Mouse (Mus musculus) megakaryocyte progenitor cell, adult 5-6 weeks (primary cell): ENCODE measurements around the gene Acp5. TPM values are rescaled to one million over a fixed set of nuclear protein-coding genes. Genes with fewer than 3 reads are reported as not detected.

Experiments used
- ATAC-seq: replicated peaks from 2 replicates; pipeline ENCODE4 v1.8.0; 2016; ENCODE audit warnings: mild to moderate bottlenecking, moderate TSS enrichment, inconsistent platforms; ENCODE audit not compliant: poor library complexity
- total RNA-seq, 2 experiments: library from RNA; stranded (forward) in 1 of 2; stranded (reverse) in 1 of 2; fragments of 157-497, 149-512 nt in 1 of 2; fragments of 200-1000 nt in 1 of 2; gene quantifications; 2 replicates each; pipeline versions ENCODE4 v1.2.3 to v1.2.4; 2015 to 2017

Acp5 gene
- total RNA-seq, 2 experiments from 2014 or later = 3.3 to 5.3 TPM

- ATAC-seq = no peak
Measured at GRCm38 (mm10) chr9:22115635-22116034, 19.9 kb downstream of the Acp5 start.

GRCm38 (mm10) chr9:22108194-22108593 lies 27.3 kb downstream of the Acp5 start:
- no peak for ATAC-seq

GRCm38 (mm10) chr9:22099922-22100321 lies 35.6 kb downstream of the Acp5 start:
- no peak for ATAC-seq

- ATAC-seq = peak; percentile 37; the same call in 1 of the 2 replicates
Measured at GRCm38 (mm10) chr9:22098993-22099696, 36.4 kb downstream of the Acp5 start, which contains the start of gene Cnn1. TSS of gene Cnn1 (plus strand) at chr9:22099216.

GRCm38 (mm10) chr9:22095854-22096307 lies 39.6 kb downstream of the Acp5 start:
- peak; percentile 99 for ATAC-seq

GRCm38 (mm10) chr9:22092746-22093145 lies 42.8 kb downstream of the Acp5 start:
- no peak for ATAC-seq

- no peak for ATAC-seq
Measured at GRCm38 (mm10) chr9:22089986-22090385, 45.5 kb downstream of the Acp5 start.

GRCm38 (mm10) chr9:22089281-22089680 lies 46.2 kb downstream of the Acp5 start:
- ATAC-seq = no peak

- no peak for ATAC-seq
Measured at GRCm38 (mm10) chr9:22087034-22087618, 48.4 kb downstream of the Acp5 start.

GRCm38 (mm10) chr9:22086012-22086411 lies 49.5 kb downstream of the Acp5 start:
- ATAC-seq = no peak

GRCm38 (mm10) chr9:22085022-22085834 lies 50.3 kb downstream of the Acp5 start, which contains the start of gene Ecsit:
TSS of gene Ecsit (minus strand) at chr9:22085438.
- ATAC-seq = peak; percentile 100

GRCm38 (mm10) chr9:22084667-22085021 lies 50.9 kb downstream of the Acp5 start:
- ATAC-seq = no peak

Other genes starting within 250 kb of the Acp5 start
- 14.5 and 20.1 TPM in 2 replicates for gene Rab3d, start 217.5 kb downstream of the Acp5 start, total RNA-seq (2015)
- gene Rab3d, start 217.5 kb downstream of the Acp5 start, total RNA-seq (2017) = 37.3 and 50.6 TPM in 2 replicates
- 0.12 TPM in 1 of 2 replicates, not detected in the other for gene Ccdc159, start 208.2 kb downstream of the Acp5 start, total RNA-seq (2015)
- 0.08 and 0.41 TPM in 2 replicates for gene Ccdc159, start 208.2 kb downstream of the Acp5 start, total RNA-seq (2017)
- gene Tmem205, start 208.2 kb downstream of the Acp5 start, total RNA-seq (2015) = 49.4 and 60.5 TPM in 2 replicates
- 19.7 and 22.1 TPM in 2 replicates for gene Tmem205, start 208.2 kb downstream of the Acp5 start, total RNA-seq (2017)
- gene Plppr2, start 198.7 kb downstream of the Acp5 start, total RNA-seq (2015) = 0.42 TPM in 2 replicates
- gene Plppr2, start 198.7 kb downstream of the Acp5 start, total RNA-seq (2017) = 0.21 TPM in 1 of 2 replicates, not detected in the other
- 8.1 and 9.0 TPM in 2 replicates for gene Swsap1, start 180.0 kb downstream of the Acp5 start, total RNA-seq (2015)
- gene Swsap1, start 180.0 kb downstream of the Acp5 start, total RNA-seq (2017) = 4.1 and 5.8 TPM in 2 replicates
- gene Epor, start 172.2 kb downstream of the Acp5 start, total RNA-seq (2015) = 3.0 and 6.0 TPM in 2 replicates
- 3.8 and 5.0 TPM in 2 replicates for gene Epor, start 172.2 kb downstream of the Acp5 start, total RNA-seq (2017)
- not detected in 2 replicates for gene Rgl3, start 146.3 kb downstream of the Acp5 start, total RNA-seq (2015)
- gene Rgl3, start 146.3 kb downstream of the Acp5 start, total RNA-seq (2017) = not detected in 2 replicates
- not detected in 2 replicates for gene Ccdc151, start 133.1 kb downstream of the Acp5 start, total RNA-seq (2015)
- gene Ccdc151, start 133.1 kb downstream of the Acp5 start, total RNA-seq (2017) = not detected in 2 replicates
- gene Prkcsh, start 132.9 kb downstream of the Acp5 start, total RNA-seq (2015) = 50.3 and 51.2 TPM in 2 replicates
- gene Prkcsh, start 132.9 kb downstream of the Acp5 start, total RNA-seq (2017) = 136 and 146 TPM in 2 replicates
- not detected in 2 replicates for gene Elavl3, start 83.7 kb downstream of the Acp5 start, total RNA-seq (2015)
- gene Elavl3, start 83.7 kb downstream of the Acp5 start, total RNA-seq (2017) = not detected in 2 replicates
- gene Gm49318, start 64.5 kb downstream of the Acp5 start, total RNA-seq (2015) = not detected in 2 replicates
- not detected in 2 replicates for gene Gm49318, start 64.5 kb downstream of the Acp5 start, total RNA-seq (2017)
- 4.9 and 7.1 TPM in 2 replicates for gene Zfp653, start 64.3 kb downstream of the Acp5 start, total RNA-seq (2015)
- 8.0 and 11.9 TPM in 2 replicates for gene Zfp653, start 64.3 kb downstream of the Acp5 start, total RNA-seq (2017)
- gene Ecsit, start 50.3 kb downstream of the Acp5 start, total RNA-seq (2015) = 10.1 and 12.0 TPM in 2 replicates
- 20.8 and 24.0 TPM in 2 replicates for gene Ecsit, start 50.3 kb downstream of the Acp5 start, total RNA-seq (2017)
- gene Cnn1, start 36.5 kb downstream of the Acp5 start, total RNA-seq (2015) = not detected in 2 replicates
- gene Cnn1, start 36.5 kb downstream of the Acp5 start, total RNA-seq (2017) = not detected in 2 replicates
- 106 and 124 TPM in 2 replicates for gene Elof1, start 18.5 kb downstream of the Acp5 start, total RNA-seq (2015)
- gene Elof1, start 18.5 kb downstream of the Acp5 start, total RNA-seq (2017) = 43.6 and 49.6 TPM in 2 replicates
- 21.8 and 25.4 TPM in 2 replicates for gene Pigyl, start 21.1 kb upstream of the Acp5 start, total RNA-seq (2015)
- gene Pigyl, start 21.1 kb upstream of the Acp5 start, total RNA-seq (2017) = 28.4 and 31.8 TPM in 2 replicates
- not detected in 2 replicates for gene Zfp872, start 52.4 kb upstream of the Acp5 start, total RNA-seq (2015)
- gene Zfp872, start 52.4 kb upstream of the Acp5 start, total RNA-seq (2017) = not detected in 2 replicates
- 42.9 and 52.0 TPM in 2 replicates for gene Zfp809, start 90.0 kb upstream of the Acp5 start, total RNA-seq (2015)
- 28.8 and 32.3 TPM in 2 replicates for gene Zfp809, start 90.0 kb upstream of the Acp5 start, total RNA-seq (2017)
- 6.0 and 7.1 TPM in 2 replicates for gene Zfp599, start 124.2 kb upstream of the Acp5 start, total RNA-seq (2015)
- gene Zfp599, start 124.2 kb upstream of the Acp5 start, total RNA-seq (2017) = 8.0 and 9.0 TPM in 2 replicates
- 10.2 and 10.9 TPM in 2 replicates for gene Zfp810, start 171.9 kb upstream of the Acp5 start, total RNA-seq (2015)
- 14.7 and 15.1 TPM in 2 replicates for gene Zfp810, start 171.9 kb upstream of the Acp5 start, total RNA-seq (2017)